In genomic region chr7:105818483-105818882, GRCm38 (mm10) we compare ENCODE assay signal across 11 mouse cellular contexts. TPM values are rescaled to one million over a fixed set of nuclear protein-coding genes. Genes with fewer than 3 reads are reported as not detected.
DNase-seq lines count a peak whose midpoint lies in the region; ATAC-seq lines count a peak whose summit lies in the region.
"Had no signal": no experiment of that assay in that cellular context is flagged by ENCODE, and none has a peak within 500 bp of the region (broad histone marks: within the 10 kb centered on the region; RNA-seq: fewer than 3 reads in every experiment).

No protein-coding gene starts in this region.

- H3K27me3 ChIP-seq in midbrain, embryonic 16.5 days (ENCODE audit: control insufficient read depth, insufficient read depth, low read depth, low read length) = no peaks in the 10 kb centered on the region
- H3K27me3 ChIP-seq: hindbrain, embryonic 15.5 days had no signal

- peak; percentile 43 for DNase-seq in cerebellum, adult 9-10 months
- peak; percentile 53 to 66 for DNase-seq in left cerebral cortex, postnatal 14 days (ENCODE audit: low spot score in 2 of 2)
- DNase-seq in left cerebral cortex, postnatal 4 days = no peak
- DNase-seq in embryo, embryonic 11 days = peak; percentile 69
- DNase-seq in frontal cortex, postnatal 10 days (ENCODE audit: low spot score in 2 of 2) = no peak
- DNase-seq: cerebellum, adult 8-10 months had no signal

- no peaks in the 10 kb centered on the region for H3K9me3 ChIP-seq in midbrain, embryonic 16.5 days (replicated peaks; ENCODE audit: control insufficient read depth, low read length, poor library complexity, severe bottlenecking)
- H3K9me3 ChIP-seq: hindbrain, embryonic 15.5 days had no signal

- no peaks in the 10 kb centered on the region for H3K36me3 ChIP-seq in midbrain, embryonic 16.5 days (ENCODE audit: control insufficient read depth, insufficient read depth, low read length)
- H3K36me3 ChIP-seq: hindbrain, embryonic 15.5 days had no signal

- no peak overlapping the region for H3K4me3 ChIP-seq in midbrain, embryonic 16.5 days (ENCODE audit: low read depth, low read length)
- H3K4me3 ChIP-seq: hindbrain, embryonic 15.5 days; megakaryocyte, embryonic 14.5 days had no signal

- 0% methylated on average over 1 of the region's 1 CpGs for WGBS in midbrain, embryonic 16.5 days

- no peak overlapping the region for H3K27ac ChIP-seq in midbrain, embryonic 16.5 days (ENCODE audit: low read length)
- H3K27ac ChIP-seq: hindbrain, embryonic 15.5 days had no signal

- H3K4me2 ChIP-seq in midbrain, embryonic 16.5 days (ENCODE audit: low read length) = no peak overlapping the region
- H3K4me2 ChIP-seq: hindbrain, embryonic 15.5 days had no signal

- intact Hi-C loops in left cerebral cortex, postnatal 14 days (cut with DNase I) = loop anchor here (2.0 to 5.0 kb wide), 3 partner anchors 92 to 1229 kb away; no protein-coding TSS in a partner anchor
- intact Hi-C loops in left cerebral cortex, postnatal 4 days (cut with DNase I) = loop anchor here (2.0 to 10.0 kb wide), 2 partner anchors 92 to 1226 kb away; no protein-coding TSS in a partner anchor

- no peak for ATAC-seq in cerebellum, adult (ENCODE audit: insufficient number of reproducible peaks, low FRiP score, low TSS enrichment)
- ATAC-seq in midbrain, embryonic 16.5 days = 0 out of 2 replicates have a peak, but pooled peaks have one; percentile 27
- ATAC-seq in monocyte, adult 5-6 weeks (replicated peaks; ENCODE audit: insufficient number of reproducible peaks, low FRiP score, low TSS enrichment, poor library complexity, severe bottlenecking) = no peak

- H3K9ac ChIP-seq in midbrain, embryonic 16.5 days (ENCODE audit: low read depth, low read length) = no peak overlapping the region
- H3K9ac ChIP-seq: hindbrain, embryonic 15.5 days had no signal

- H3K4me1 ChIP-seq in midbrain, embryonic 16.5 days (ENCODE audit: control insufficient read depth, insufficient read depth, low read length) = no peaks in the 10 kb centered on the region
- H3K4me1 ChIP-seq: hindbrain, embryonic 15.5 days had no signal

RNA-seq across cellular contexts. Expression of gene Mrpl17, which starts 7.6 kb away (rescaled TPM):
- 100 to 1,000 TPM; 115 to 117 TPM for total RNA-seq in left cerebral cortex, postnatal 14 days (2021)
- 10 to 100 TPM; 76.5 to 87.4 TPM for total RNA-seq in left cerebral cortex, postnatal 4 days (2021)
- polyA plus RNA-seq in midbrain, embryonic 16.5 days (2015; fragmentation: Nextera tagmentation; extraction: Ambion mirVana) = 160 TPM in 2 replicates
- 12.5 to 18.7 TPM (median 17.9 TPM) in 3 replicates for total RNA-seq in monocyte, adult 5-6 weeks (2017)

RNA-seq across cellular contexts. Expression of gene Dchs1, which starts 31.0 kb away (rescaled TPM):
- 10 to 100 TPM; 16.4 to 18.7 TPM for total RNA-seq in left cerebral cortex, postnatal 14 days (2021)
- total RNA-seq in left cerebral cortex, postnatal 4 days (2021) = 10 to 100 TPM; 84.6 to 90.6 TPM
- polyA plus RNA-seq in midbrain, embryonic 16.5 days (2015; fragmentation: Nextera tagmentation; extraction: Ambion mirVana) = 12.5 and 14.3 TPM in 2 replicates
- not detected in 3 replicates for total RNA-seq in monocyte, adult 5-6 weeks (2017)

Comparison
In these comparisons a context has a peak if more than half of its experiments do, and no peak if none do; other contexts are left out.
1. DNase-seq: peak in cerebellum, adult 9-10 months (single experiment), left cerebral cortex, postnatal 14 days (2 of 2) and embryo, embryonic 11 days (single experiment); none in left cerebral cortex, postnatal 4 days (single experiment) and frontal cortex, postnatal 10 days (0 of 2).
2. RNA of gene Dchs1, which starts 31.0 kb away (total RNA-seq): 84.6 to 90.6 TPM in left cerebral cortex, postnatal 4 days and 16.4 to 18.7 TPM in left cerebral cortex, postnatal 14 days; not detected in monocyte, adult 5-6 weeks; every median in the first group is over 10 times any median in the second.